25 mouse cellular contexts compared by ENCODE assay signal in the genomic region with DNA sequence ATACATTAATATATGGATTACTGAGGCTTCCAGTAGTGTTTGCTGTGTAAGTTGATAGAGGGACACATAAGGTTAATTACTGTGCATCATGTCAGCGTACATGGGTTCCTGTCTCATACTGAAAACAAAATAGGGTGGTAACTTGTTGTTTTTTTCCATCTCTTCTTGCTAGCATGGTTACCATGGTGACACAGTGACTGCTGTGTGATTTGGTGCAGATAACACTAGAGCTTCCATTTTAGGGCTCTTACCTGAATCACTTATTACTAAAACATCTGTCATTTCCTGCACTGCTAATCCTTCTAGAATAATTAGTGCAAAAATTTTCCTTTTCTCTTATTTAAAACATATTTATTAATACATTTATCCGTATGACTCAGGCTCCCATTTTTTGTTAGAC. TPM values are rescaled to one million over a fixed set of nuclear protein-coding genes. Genes with fewer than 3 reads are reported as not detected.
DNase-seq lines count a peak whose midpoint lies in the region; ATAC-seq and TF ChIP-seq lines count a peak whose summit lies in the region.
"Had no signal": no experiment of that assay in that cellular context is flagged by ENCODE, and none has a peak within 500 bp of the region (broad histone marks: within the 10 kb centered on the region; RNA-seq: fewer than 3 reads in every experiment).

No protein-coding gene starts in this region.

- no peak for TF ChIP-seq CTCF in layer of hippocampus, adult 2 months (conservative IDR thresholded peaks at IDR 0.05)
- TF ChIP-seq CTCF in midbrain, postnatal 0 days (IDR thresholded peaks at IDR 0.05) = no peak

- WGBS in forebrain, embryonic 13.5 days = 47% methylated on average over 2 of the region's 2 CpGs
- 65% methylated on average over 2 of the region's 2 CpGs for WGBS in forebrain, embryonic 10.5 days
- 51% methylated on average over 2 of the region's 2 CpGs for WGBS in hindbrain, embryonic 16.5 days
- 36% methylated on average over 2 of the region's 2 CpGs for WGBS in midbrain, postnatal 0 days

- no peaks in the 10 kb centered on the region for H3K9me3 ChIP-seq in forebrain, embryonic 13.5 days (replicated peaks)
- H3K9me3 ChIP-seq in forebrain, embryonic 10.5 days = no peaks in the 10 kb centered on the region
- H3K9me3 ChIP-seq in hindbrain, embryonic 16.5 days (ENCODE audit: control insufficient read depth, low read length) = no peaks in the 10 kb centered on the region
- H3K9me3 ChIP-seq in midbrain, postnatal 0 days (ENCODE audit: low read length) = no peaks in the 10 kb centered on the region
- H3K9me3 ChIP-seq: heart, embryonic 12.5 days; kidney, embryonic 15.5 days; neural tube, embryonic 13.5 days had no signal

- H3K9ac ChIP-seq in forebrain, embryonic 13.5 days = no peak overlapping the region
- H3K9ac ChIP-seq in hindbrain, embryonic 16.5 days (ENCODE audit: low read depth, low read length) = no peak overlapping the region
- H3K9ac ChIP-seq in midbrain, postnatal 0 days (replicated peaks; ENCODE audit: low read length, poor library complexity, severe bottlenecking) = no peak overlapping the region
- H3K9ac ChIP-seq: heart, embryonic 12.5 days; kidney, embryonic 15.5 days; neural tube, embryonic 13.5 days had no signal

- H3K27me3 ChIP-seq in forebrain, embryonic 13.5 days = no peaks in the 10 kb centered on the region
- H3K27me3 ChIP-seq in forebrain, embryonic 10.5 days (ENCODE audit: poor library complexity, severe bottlenecking) = peaks cover 4% of the 10 kb centered on the region
- no peaks in the 10 kb centered on the region for H3K27me3 ChIP-seq in hindbrain, embryonic 16.5 days (replicated peaks; ENCODE audit: control insufficient read depth, insufficient read depth, low read length)
- H3K27me3 ChIP-seq in midbrain, postnatal 0 days (ENCODE audit: insufficient read depth, low read length) = no peaks in the 10 kb centered on the region
- H3K27me3 ChIP-seq: CH12.LX; heart, embryonic 12.5 days; kidney, embryonic 15.5 days; neural tube, embryonic 13.5 days had no signal

- peak overlapping the region; percentile 44; the same call in 1 of the 2 replicates for H3K27ac ChIP-seq in forebrain, embryonic 13.5 days
- no peak overlapping the region for H3K27ac ChIP-seq in forebrain, embryonic 10.5 days
- peak overlapping the region; percentile 28; the same call in 1 of the 2 replicates for H3K27ac ChIP-seq in layer of hippocampus, adult 2 months
- H3K27ac ChIP-seq in hindbrain, embryonic 16.5 days (ENCODE audit: low read depth, low read length) = no peak overlapping the region
- peak overlapping the region; percentile 65; the same call in 1 of the 2 replicates for H3K27ac ChIP-seq in midbrain, postnatal 0 days (ENCODE audit: low read depth, low read length)
- H3K27ac ChIP-seq: kidney, embryonic 15.5 days had no signal

- H3K4me2 ChIP-seq in forebrain, embryonic 13.5 days = no peak overlapping the region
- no peak overlapping the region for H3K4me2 ChIP-seq in hindbrain, embryonic 16.5 days (ENCODE audit: low read length)
- no peak overlapping the region for H3K4me2 ChIP-seq in midbrain, postnatal 0 days (ENCODE audit: low read depth, low read length, poor library complexity, severe bottlenecking)
- H3K4me2 ChIP-seq: heart, embryonic 12.5 days; kidney, embryonic 15.5 days; neural tube, embryonic 13.5 days had no signal

- ATAC-seq in forebrain, embryonic 13.5 days = 0 out of 2 replicates have a peak, but pooled peaks have one; percentile 50
- ATAC-seq in hindbrain, embryonic 16.5 days = peak; percentile 45
- ATAC-seq in midbrain, postnatal 0 days (ENCODE audit: low FRiP score) = no peak
- ATAC-seq: intestine, embryonic 16.5 days; lung, postnatal 0 days had no signal

- H3K36me3 ChIP-seq in forebrain, embryonic 13.5 days (ENCODE audit: poor library complexity, severe bottlenecking) = no peaks in the 10 kb centered on the region
- H3K36me3 ChIP-seq in forebrain, embryonic 10.5 days (replicated peaks) = no peaks in the 10 kb centered on the region
- H3K36me3 ChIP-seq in hindbrain, embryonic 16.5 days (ENCODE audit: control insufficient read depth, insufficient read depth, low read length) = no peaks in the 10 kb centered on the region
- H3K36me3 ChIP-seq in midbrain, postnatal 0 days (ENCODE audit: insufficient read depth, low read length) = no peaks in the 10 kb centered on the region
- H3K36me3 ChIP-seq: heart, embryonic 12.5 days; kidney, embryonic 15.5 days; neural tube, embryonic 13.5 days had no signal

- intact Hi-C loops in left cerebral cortex, postnatal 25 days (cut with DNase I) = loop anchor here (5.0 to 10.0 kb wide), 2 partner anchors 128 to 155 kb away; a partner anchor contains a TSS

- no peak overlapping the region for H3K4me3 ChIP-seq in forebrain, embryonic 13.5 days
- no peak overlapping the region for H3K4me3 ChIP-seq in forebrain, embryonic 10.5 days
- no peak overlapping the region for H3K4me3 ChIP-seq in layer of hippocampus, adult 2 months
- H3K4me3 ChIP-seq in hindbrain, embryonic 16.5 days (ENCODE audit: low read length) = no peak overlapping the region
- no peak overlapping the region for H3K4me3 ChIP-seq in midbrain, postnatal 0 days (ENCODE audit: low read depth, low read length)
- H3K4me3 ChIP-seq: heart, embryonic 12.5 days; kidney, embryonic 15.5 days; neural tube, embryonic 13.5 days had no signal

- no peak for DNase-seq in forebrain, embryonic 10.5 days (ENCODE audit: extremely low spot score, low spot score)
- no peak for DNase-seq in layer of hippocampus, adult 2 months (ENCODE audit: low spot score in 2 of 2)
- DNase-seq in layer of hippocampus, adult 8-10 months (ENCODE audit: low spot score in 2 of 2) = no peak
- peak; percentile 46 for DNase-seq in midbrain, postnatal 0 days (ENCODE audit: low spot score)
- DNase-seq in adrenal gland, postnatal 25 days = no peak
- DNase-seq in left cerebral cortex, postnatal 25 days (ENCODE audit: low spot score in 2 of 2) = no peak
- DNase-seq: adrenal gland, postnatal 36 days; cerebellum, adult 8-10 months; gastrocnemius, postnatal 10 days; heart, adult 11 months; heart, postnatal 14 days; left cerebral cortex, postnatal 4 days; liver; spleen, adult 18-20 months; thymus, postnatal 36 days had no signal

- H3K4me1 ChIP-seq in forebrain, embryonic 13.5 days = 0 out of 2 replicates have a peak, but pooled peaks cover 11% of the 10 kb centered on the region
- H3K4me1 ChIP-seq in forebrain, embryonic 10.5 days = no peaks in the 10 kb centered on the region
- peaks cover 2% of the 10 kb centered on the region; the same call in 1 of the 2 replicates for H3K4me1 ChIP-seq in hindbrain, embryonic 16.5 days (ENCODE audit: control insufficient read depth, insufficient read depth, low read depth, low read length)
- no peaks in the 10 kb centered on the region for H3K4me1 ChIP-seq in midbrain, postnatal 0 days (ENCODE audit: insufficient read depth, low read length)
- H3K4me1 ChIP-seq: kidney, embryonic 15.5 days had no signal

RNA-seq across cellular contexts. Expression of a gene that starts 31.3 kb away (rescaled TPM):
- polyA plus RNA-seq in forebrain, embryonic 13.5 days (2015; fragmentation: Nextera tagmentation; extraction: Ambion mirVana) = 150 and 176 TPM in 2 replicates
- polyA plus RNA-seq in forebrain, embryonic 10.5 days (2016; fragmentation: Nextera tagmentation; extraction: Ambion mirVana) = 99.3 and 104 TPM in 2 replicates
- 10 to 100 TPM; 60.7 to 62.9 TPM for total RNA-seq in layer of hippocampus, adult 2 months (2021)
- total RNA-seq in layer of hippocampus, adult 8-10 months (2022) = 10 to 100 TPM; 59.6 to 66.4 (median 64.4) TPM
- 271 and 305 TPM in 2 replicates for polyA plus RNA-seq in hindbrain, embryonic 16.5 days (2015; fragmentation: Nextera tagmentation; extraction: Ambion mirVana)
- 238 and 253 TPM in 2 replicates for total RNA-seq in midbrain, postnatal 0 days (2014; rRNA removed)
- polyA plus RNA-seq in midbrain, postnatal 0 days (2015; fragmentation: Nextera tagmentation; extraction: Ambion mirVana) = 387 and 388 TPM in 2 replicates
- total RNA-seq in adrenal gland, postnatal 25 days (2021) = 23.5 and 25.4 TPM in 2 replicates
- total RNA-seq in left cerebral cortex, postnatal 25 days (2021) = 10 to 100 TPM; 66.2 to 75.0 TPM
- total RNA-seq: MEL; monocyte, adult 5-6 weeks had no signal

Comparison
In these comparisons a context has a peak if more than half of its experiments do, and no peak if none do; other contexts are left out.
1. H3K27ac ChIP-seq: peak in forebrain, embryonic 13.5 days (single experiment), layer of hippocampus, adult 2 months (single experiment) and midbrain, postnatal 0 days (single experiment); none in forebrain, embryonic 10.5 days (single experiment) and hindbrain, embryonic 16.5 days (single experiment).